Comparison of ENCODE assay signal across 8 mouse cellular contexts in genomic region chr7:142386621-142387201, GRCm38 (mm10). TPM values are rescaled to one million over a fixed set of nuclear protein-coding genes. Genes with fewer than 3 reads are reported as not detected.
DNase-seq lines count a peak whose midpoint lies in the region; ATAC-seq and TF ChIP-seq lines count a peak whose summit lies in the region.

No protein-coding gene starts in this region.

- ATAC-seq in intestine, embryonic 15.5 days: peak; percentile 23; the same call in 1 of the 2 replicates

- no peak overlapping the region for H3K27ac ChIP-seq in ES-E14 (ENCODE audit: insufficient read depth, low read depth, low read length, poor library complexity, severe bottlenecking)
- 0 out of 2 replicates have a peak overlapping the region, but pooled peaks have one; percentile 32 for H3K27ac ChIP-seq in intestine, embryonic 15.5 days

- DNase-seq in gastrocnemius, adult 18-20 months (ENCODE audit: low spot score): peak; percentile 48
- DNase-seq in gastrocnemius, postnatal 4 days (ENCODE audit: low spot score in 2 of 2): no peak
- no peak for DNase-seq in ES-E14 (ENCODE audit: low read depth, low spot score)
- peak; percentile 26 for DNase-seq in lung, postnatal 36 days
- no peak for DNase-seq in right cerebral cortex, adult 2 months (ENCODE audit: low spot score in 2 of 2)
- no peak for DNase-seq in embryo, embryonic 9.5 days (ENCODE audit: extremely low spot score)

- peaks cover 0 to 16% of the 10 kb centered on the region in 2 experiments; a peak in 2 of 4 replicates for H3K4me1 ChIP-seq in ES-E14 (ENCODE audit: control insufficient read depth in 2 of 2, insufficient read depth in 2 of 2, low read length in 2 of 2, poor library complexity in 1 of 2)
- peaks cover 90% of the 10 kb centered on the region for H3K4me1 ChIP-seq in erythroblast, embryonic 14.5 days (ENCODE audit: control insufficient read depth)
- peaks cover 17% of the 10 kb centered on the region for H3K4me1 ChIP-seq in intestine, embryonic 15.5 days (replicated peaks)

- in situ Hi-C loops in ES-E14 (cut with MboI; ENCODE audit: low sequenced_read_pairs in 2 of 2, unreplicated experiment in 2 of 2): no loop called here

- WGBS in intestine, embryonic 15.5 days: 46% methylated on average over 6 of the region's 6 CpGs

- peaks cover 43% of the 10 kb centered on the region for H3K36me3 ChIP-seq in ES-E14 (ENCODE audit: control insufficient read depth, insufficient read depth, low read length, poor library complexity, severe bottlenecking)
- H3K36me3 ChIP-seq in erythroblast, embryonic 14.5 days (ENCODE audit: control insufficient read depth): peaks cover 52% of the 10 kb centered on the region
- H3K36me3 ChIP-seq in intestine, embryonic 15.5 days: peaks cover 26% of the 10 kb centered on the region

- no peaks in the 10 kb centered on the region for H3K27me3 ChIP-seq in erythroblast, embryonic 14.5 days (ENCODE audit: control insufficient read depth)
- no peaks in the 10 kb centered on the region for H3K27me3 ChIP-seq in intestine, embryonic 15.5 days (replicated peaks)

- peak overlapping the region; percentile 85 to 88 for H3K4me3 ChIP-seq in ES-E14 (ENCODE audit: insufficient read depth in 1 of 2, low read depth in 1 of 2, low read length in 2 of 2, poor library complexity in 1 of 2, severe bottlenecking in 1 of 2)
- H3K4me3 ChIP-seq in erythroblast, embryonic 14.5 days (replicated peaks): peak overlapping the region; percentile 80
- H3K4me3 ChIP-seq in intestine, embryonic 15.5 days (replicated peaks): peak overlapping the region; percentile 82

- peak overlapping the region; percentile 92 for H3K9ac ChIP-seq in ES-E14 (ENCODE audit: insufficient read depth, low read depth, low read length, poor library complexity, severe bottlenecking)
- H3K9ac ChIP-seq in intestine, embryonic 15.5 days: peak overlapping the region; percentile 76

- peak overlapping the region; percentile 85 for H3K4me2 ChIP-seq in intestine, embryonic 15.5 days (replicated peaks)

- H3K9me3 ChIP-seq in ES-E14 (ENCODE audit: control insufficient read depth, insufficient read depth, low read depth, low read length): no peaks in the 10 kb centered on the region
- no peaks in the 10 kb centered on the region for H3K9me3 ChIP-seq in erythroblast, embryonic 14.5 days (ENCODE audit: control insufficient read depth, low read length)
- H3K9me3 ChIP-seq in intestine, embryonic 15.5 days: no peaks in the 10 kb centered on the region

TF ChIP-seq in ES-E14, 5 proteins besides CTCF, POLR2A, EP300 and RAD21:
- no peak for TF ChIP-seq CHD2 (IDR thresholded peaks at IDR 0.05; ENCODE audit: low read depth, low read length)
- no peak for TF ChIP-seq ZNF384 (IDR thresholded peaks at IDR 0.05; ENCODE audit: low read depth, low read length)
- TF ChIP-seq HCFC1 (IDR thresholded peaks at IDR 0.05; ENCODE audit: borderline replicate concordance, insufficient read depth, low read length): no peak
- TF ChIP-seq MAFK (IDR thresholded peaks at IDR 0.05; ENCODE audit: insufficient read depth, low read depth, low read length): no peak
- TF ChIP-seq ZC3H11A (IDR thresholded peaks at IDR 0.05; ENCODE audit: borderline replicate concordance, low read depth, low read length): no peak

RNA-seq across cellular contexts. Expression of gene Ctsd, which starts 1.1 kb away (rescaled TPM):
- 100 to 1,000 TPM; 445 to 450 TPM for total RNA-seq in gastrocnemius, adult 18-20 months (2021)
- 100 to 1,000 TPM; 265 to 273 TPM for total RNA-seq in gastrocnemius, postnatal 4 days (2021)
- 535 and 745 TPM in 2 replicates for total RNA-seq in ES-E14 (2012; rRNA removed)
- polyA plus RNA-seq in erythroblast, embryonic 14.5 days (2012): 14.4 and 21.7 TPM in 2 replicates
- polyA plus RNA-seq in intestine, embryonic 15.5 days (2015; fragmentation: Nextera tagmentation; extraction: Ambion mirVana): 282 and 329 TPM in 2 replicates

RNA-seq across cellular contexts. Expression of gene Gm49369, which starts 4.2 kb away (rescaled TPM):
- 1 to 10 TPM; 1.1 to 2.4 TPM for total RNA-seq in gastrocnemius, adult 18-20 months (2021)
- 1 to 10 TPM in 1 of 2 experiments, not detected in 1; 1.3 TPM for total RNA-seq in gastrocnemius, postnatal 4 days (2021)
- 6.6 and 17.8 TPM in 2 replicates for total RNA-seq in ES-E14 (2012; rRNA removed)
- polyA plus RNA-seq in erythroblast, embryonic 14.5 days (2012): 19.7 and 19.8 TPM in 2 replicates
- 1.2 and 1.9 TPM in 2 replicates for polyA plus RNA-seq in intestine, embryonic 15.5 days (2015; fragmentation: Nextera tagmentation; extraction: Ambion mirVana)

RNA-seq across cellular contexts. Expression of gene Ifitm10, which starts 13.2 kb away (rescaled TPM):
- 1 to 10 TPM; 3.2 to 5.0 TPM for total RNA-seq in gastrocnemius, adult 18-20 months (2021)
- total RNA-seq in gastrocnemius, postnatal 4 days (2021): 1 to 10 TPM in 1 of 2 experiments, not detected in 1; 1.1 TPM
- total RNA-seq in ES-E14 (2012; rRNA removed): 0.53 and 0.71 TPM in 2 replicates
- polyA plus RNA-seq in erythroblast, embryonic 14.5 days (2012): 0.36 and 0.47 TPM in 2 replicates
- 1.9 and 2.0 TPM in 2 replicates for polyA plus RNA-seq in intestine, embryonic 15.5 days (2015; fragmentation: Nextera tagmentation; extraction: Ambion mirVana)

RNA-seq across cellular contexts. Expression of gene Syt8, which starts 47.9 kb away (rescaled TPM):
- not detected for total RNA-seq in gastrocnemius, adult 18-20 months (2021)
- not detected for total RNA-seq in gastrocnemius, postnatal 4 days (2021)
- total RNA-seq in ES-E14 (2012; rRNA removed): 0.42 and 0.94 TPM in 2 replicates
- polyA plus RNA-seq in erythroblast, embryonic 14.5 days (2012): not detected in 2 replicates
- 5.4 and 5.6 TPM in 2 replicates for polyA plus RNA-seq in intestine, embryonic 15.5 days (2015; fragmentation: Nextera tagmentation; extraction: Ambion mirVana)

RNA-seq across cellular contexts. Expression of gene Tnni2, which starts 54.9 kb away (rescaled TPM):
- total RNA-seq in gastrocnemius, adult 18-20 months (2021): over 10,000 TPM; 19,257 to 20,060 TPM
- total RNA-seq in gastrocnemius, postnatal 4 days (2021): 1,000 to 10,000 TPM; 7,757 to 8,026 TPM
- total RNA-seq in ES-E14 (2012; rRNA removed): 1.6 and 3.7 TPM in 2 replicates
- 0.22 TPM in 1 of 2 replicates, not detected in the other for polyA plus RNA-seq in erythroblast, embryonic 14.5 days (2012)
- 4.8 and 4.9 TPM in 2 replicates for polyA plus RNA-seq in intestine, embryonic 15.5 days (2015; fragmentation: Nextera tagmentation; extraction: Ambion mirVana)

Comparison
In these comparisons a context has a peak if more than half of its experiments do, and no peak if none do; other contexts are left out.
1. DNase-seq: peak in gastrocnemius, adult 18-20 months (single experiment) and lung, postnatal 36 days (single experiment); none in gastrocnemius, postnatal 4 days (0 of 2), ES-E14 (single experiment), right cerebral cortex, adult 2 months (0 of 2) and embryo, embryonic 9.5 days (single experiment).
2. Peak in every context shown above with its lines, with median percentiles within 50 percentile points of each other: H3K4me3 ChIP-seq.